Mouse (Mus musculus): Measurements from ENCODE around the gene Sgpp1. TPM values are rescaled to one million over a fixed set of nuclear protein-coding genes. Genes with fewer than 3 reads are reported as not detected.

The Sgpp1 gene
- polyA plus RNA-seq (2012) = 17.1 and 20.8 TPM in 2 replicates

DNA sequence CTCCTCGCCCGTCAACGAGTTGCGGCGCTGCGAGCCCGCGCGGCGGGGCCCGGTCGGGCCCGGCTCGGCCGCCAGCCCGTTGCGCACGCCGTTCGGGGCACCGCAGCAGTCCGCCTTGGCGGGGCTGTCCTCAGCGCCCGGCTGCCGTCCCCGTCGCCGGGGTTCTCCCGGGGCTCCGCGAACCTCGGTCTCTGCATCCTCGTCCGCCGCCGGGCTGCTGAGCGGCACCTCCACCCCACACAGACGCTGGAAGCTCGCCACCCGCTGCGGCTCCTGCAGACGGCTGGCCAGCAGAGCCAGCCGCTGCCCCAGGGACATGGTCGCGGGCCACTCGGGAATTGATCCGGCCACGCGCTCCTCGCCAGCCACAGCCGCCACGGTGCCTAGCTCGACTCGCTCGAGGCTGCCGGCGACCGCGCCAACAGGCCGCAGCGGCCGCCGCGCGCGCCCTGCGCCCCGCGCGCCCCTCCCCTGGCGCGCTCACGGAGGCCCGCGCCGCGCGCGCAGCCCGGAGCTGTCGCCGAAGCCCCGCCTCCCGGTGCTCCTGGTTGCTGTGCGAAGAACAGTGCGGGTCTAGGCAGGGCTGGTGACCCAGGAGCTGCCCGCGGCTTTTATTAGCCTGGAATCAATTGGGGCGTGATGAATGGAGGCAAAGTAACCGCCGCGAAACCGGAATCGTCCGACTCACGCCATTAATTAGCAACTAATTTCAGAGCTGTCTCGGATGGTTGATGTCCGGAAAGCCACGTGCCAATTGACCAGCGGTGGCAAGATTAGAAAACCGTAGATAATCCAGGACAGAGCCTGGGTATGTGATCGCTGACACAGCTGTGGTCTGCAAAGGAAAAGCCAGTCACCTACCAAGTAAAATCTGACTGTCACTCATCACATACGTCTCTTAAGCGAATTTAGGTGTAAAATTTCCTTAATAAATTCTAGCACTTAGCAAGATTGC lies at the start of gene Sgpp1:
TSS of gene Sgpp1 (minus strand) at position 484 of the 955 bp plus-strand sequence.
- TF ChIP-seq GATA1 (IDR thresholded peaks at IDR 0.05; ENCODE audit: low read length) = no peak

DNA sequence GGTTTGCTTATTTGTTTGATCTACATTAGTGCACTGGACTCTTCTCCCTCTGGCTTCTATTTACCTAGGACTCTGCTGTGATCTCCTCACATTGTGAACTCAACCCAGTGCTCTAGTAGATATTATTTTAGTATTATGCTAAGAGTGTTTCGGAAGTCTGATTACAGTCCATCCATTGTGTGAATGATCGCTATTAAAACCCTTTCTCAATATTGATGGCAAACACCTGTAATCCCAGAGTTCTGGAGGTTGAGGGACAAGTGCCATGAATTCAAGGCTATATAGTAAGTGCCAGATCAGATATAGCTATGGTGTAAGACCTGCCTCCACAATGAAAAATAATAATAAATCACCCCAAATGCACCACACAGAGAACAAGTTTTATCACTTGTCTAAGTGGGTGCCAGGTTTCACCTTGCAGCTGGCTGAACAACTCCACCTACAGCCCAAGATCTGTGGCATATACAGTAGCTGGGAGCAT lies 48.8 kb upstream of the Sgpp1 start:
- no peak for TF ChIP-seq GATA1 (IDR thresholded peaks at IDR 0.05; ENCODE audit: low read length)

DNA sequence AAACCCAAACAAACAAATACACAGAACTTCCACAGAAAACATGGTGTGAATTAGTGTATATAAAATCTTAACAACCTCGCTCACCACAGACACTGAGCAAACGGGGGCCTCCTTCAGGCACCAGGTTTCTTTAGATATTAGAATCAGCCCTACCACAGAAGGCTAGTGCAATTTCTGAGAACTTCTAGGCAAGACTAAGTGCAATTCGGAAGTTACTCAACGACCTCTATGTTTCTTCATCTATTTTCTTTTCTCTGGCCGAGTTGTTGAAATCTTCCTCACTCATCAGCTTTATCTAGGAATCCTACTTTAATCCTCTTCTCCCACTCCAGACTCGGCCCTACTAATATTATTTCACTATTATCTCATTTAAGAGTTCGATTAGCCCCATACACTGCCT lies 46.5 kb upstream of the Sgpp1 start:
- TF ChIP-seq GATA1 (IDR thresholded peaks at IDR 0.05; ENCODE audit: low read length) = no peak

DNA sequence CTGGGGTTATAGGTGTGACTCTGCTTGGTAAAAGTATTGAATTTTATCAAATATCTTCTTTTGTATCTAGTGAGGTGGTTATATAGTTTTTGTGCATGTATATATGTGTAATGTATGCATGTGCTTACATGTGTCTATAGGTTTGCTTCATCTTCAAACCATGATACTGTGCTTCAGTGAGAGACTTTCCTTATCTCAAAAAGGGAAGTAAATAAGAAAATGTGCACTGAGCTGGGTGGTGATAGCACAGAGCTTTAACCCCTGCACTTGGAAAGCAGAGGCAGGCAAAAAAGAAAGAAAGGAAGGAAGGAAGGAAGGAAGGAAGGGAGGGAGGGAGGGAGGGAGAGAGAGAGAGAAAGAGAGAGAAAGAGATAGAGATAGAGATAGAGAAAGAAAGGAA lies 45.9 kb upstream of the Sgpp1 start:
- TF ChIP-seq GATA1 (IDR thresholded peaks at IDR 0.05; ENCODE audit: low read length) = no peak

DNA sequence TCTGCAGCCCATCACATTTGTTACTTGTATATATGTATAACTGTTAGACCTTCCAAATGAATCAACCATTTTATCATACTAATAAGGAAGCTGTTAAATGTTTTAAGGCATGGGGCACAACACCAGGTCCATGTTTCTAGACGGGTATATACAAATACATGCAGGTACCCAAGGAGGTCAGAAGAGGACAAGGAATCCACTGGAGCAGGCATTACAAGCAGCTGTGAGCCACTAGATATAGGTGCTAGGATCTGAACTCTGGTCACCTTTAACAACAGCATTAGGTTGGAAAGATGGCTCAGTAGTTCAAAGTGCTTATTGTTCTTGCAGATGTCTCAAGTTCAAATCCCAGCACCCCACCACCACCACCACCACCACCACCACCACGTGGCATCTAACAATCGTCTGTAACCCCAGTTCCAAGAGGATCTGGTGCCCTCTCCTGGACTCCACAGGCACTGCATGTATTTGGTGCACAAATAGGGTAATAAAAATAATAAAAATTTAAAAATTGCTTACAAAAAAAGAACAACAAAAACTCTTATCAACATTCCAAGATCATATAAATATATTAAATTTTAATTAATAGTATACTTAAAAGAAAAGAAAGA lies 37.0 kb upstream of the Sgpp1 start:
- no peak for TF ChIP-seq GATA1 (IDR thresholded peaks at IDR 0.05; ENCODE audit: low read length)

DNA sequence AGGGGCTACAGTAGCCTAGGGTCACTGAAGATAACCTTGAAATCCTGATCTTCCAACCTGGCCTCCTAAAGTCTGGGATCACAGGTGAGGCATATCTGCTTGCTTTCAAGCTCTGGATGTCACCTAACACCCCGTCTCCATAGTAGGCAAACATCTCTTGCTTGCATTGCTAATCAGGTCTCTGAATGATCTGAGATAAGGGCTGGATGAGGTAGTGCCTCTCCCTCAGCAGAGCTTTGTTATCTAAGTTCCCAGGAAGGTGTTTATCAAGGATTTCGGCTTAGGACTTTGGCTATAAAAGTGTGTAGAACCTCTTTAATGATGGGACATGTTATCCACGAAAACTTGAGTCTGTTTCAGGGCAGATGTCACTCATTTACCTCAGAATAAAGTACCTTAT lies 35.9 kb upstream of the Sgpp1 start:
- peak; percentile 32 for TF ChIP-seq GATA1 (IDR thresholded peaks at IDR 0.05; ENCODE audit: low read length)

DNA sequence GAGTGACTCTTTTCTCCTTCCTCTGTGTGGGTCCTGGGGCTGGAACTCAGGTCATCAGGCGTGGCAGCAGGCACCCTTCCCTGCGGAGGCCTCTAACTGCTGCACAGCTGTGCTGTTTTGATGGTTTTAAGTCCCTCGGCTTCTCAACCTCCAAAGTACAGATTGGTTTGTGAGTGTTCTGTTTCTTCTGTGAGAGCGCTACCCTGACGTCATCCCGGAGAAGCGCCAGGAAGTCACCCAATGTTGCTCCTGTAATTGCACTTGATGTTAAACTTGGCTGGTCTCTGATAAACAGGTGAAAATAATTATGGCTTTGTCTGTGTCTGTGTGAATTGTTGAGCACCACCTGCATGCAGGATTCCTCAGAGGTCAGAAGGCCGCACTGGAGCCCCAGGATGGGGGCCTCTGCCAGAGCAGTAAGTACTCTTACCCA lies 31.4 kb upstream of the Sgpp1 start:
- no peak for TF ChIP-seq GATA1 (IDR thresholded peaks at IDR 0.05; ENCODE audit: low read length)

DNA sequence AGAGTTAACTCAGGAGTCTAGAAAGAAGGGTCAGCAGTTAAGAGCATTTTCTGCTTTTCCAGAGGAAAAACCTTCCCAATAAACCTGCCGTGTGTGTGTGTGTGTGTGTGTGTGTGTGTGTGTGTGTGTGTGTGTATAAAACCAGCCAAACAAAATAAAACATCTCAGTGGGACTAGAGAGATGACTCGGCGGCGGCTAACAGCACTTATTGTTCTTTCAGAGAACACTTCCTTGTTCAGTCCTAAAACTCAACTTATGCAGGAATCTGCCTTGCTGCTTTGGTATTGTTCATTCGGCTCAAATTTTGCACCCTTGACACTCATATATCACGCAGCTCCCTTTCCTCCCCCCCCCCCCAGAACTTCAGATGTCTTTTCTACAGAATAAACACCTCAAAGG lies 30.9 kb upstream of the Sgpp1 start:
- TF ChIP-seq GATA1 (IDR thresholded peaks at IDR 0.05; ENCODE audit: low read length) = no peak

DNA sequence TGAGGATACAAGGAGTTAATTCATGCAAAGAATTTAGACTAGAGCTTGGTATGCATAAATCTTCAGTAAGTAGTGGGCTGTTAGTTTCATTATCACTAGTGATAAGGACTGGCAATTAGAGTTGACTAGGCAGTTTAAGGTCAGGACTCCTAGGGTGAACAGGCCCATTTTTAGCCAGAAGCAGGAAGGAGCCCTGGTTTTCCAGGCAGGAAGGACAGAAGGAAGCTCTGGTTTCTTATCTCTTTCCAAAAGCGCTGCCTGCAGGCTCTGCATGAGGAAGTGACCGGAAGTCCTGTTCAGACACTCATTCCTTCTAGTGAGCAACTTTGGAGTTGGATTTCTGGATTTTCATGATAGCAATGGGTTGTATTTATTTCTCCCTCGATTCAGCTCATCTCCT lies 30.2 kb upstream of the Sgpp1 start:
- no peak for TF ChIP-seq GATA1 (IDR thresholded peaks at IDR 0.05; ENCODE audit: low read length)

DNA sequence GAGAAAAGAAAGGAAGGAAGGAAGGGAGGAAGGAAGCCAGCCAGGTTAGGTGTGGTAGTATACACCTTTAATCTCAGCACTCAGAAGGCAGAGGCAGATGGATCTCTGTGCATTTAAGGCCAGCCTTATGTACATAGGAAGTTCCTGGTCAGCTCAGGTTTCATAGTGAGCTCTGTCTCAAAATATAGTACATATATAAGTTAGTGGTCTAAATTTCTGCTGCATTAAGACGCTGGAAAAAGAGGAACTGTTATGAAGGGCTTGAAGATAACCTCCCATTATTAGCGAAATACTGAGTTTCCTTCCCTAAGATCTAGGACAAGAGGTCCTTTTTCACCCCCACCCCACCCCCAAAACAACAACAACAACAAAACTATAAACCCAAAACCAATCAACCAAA lies 20.9 kb upstream of the Sgpp1 start:
- no peak for TF ChIP-seq GATA1 (IDR thresholded peaks at IDR 0.05; ENCODE audit: low read length)

DNA sequence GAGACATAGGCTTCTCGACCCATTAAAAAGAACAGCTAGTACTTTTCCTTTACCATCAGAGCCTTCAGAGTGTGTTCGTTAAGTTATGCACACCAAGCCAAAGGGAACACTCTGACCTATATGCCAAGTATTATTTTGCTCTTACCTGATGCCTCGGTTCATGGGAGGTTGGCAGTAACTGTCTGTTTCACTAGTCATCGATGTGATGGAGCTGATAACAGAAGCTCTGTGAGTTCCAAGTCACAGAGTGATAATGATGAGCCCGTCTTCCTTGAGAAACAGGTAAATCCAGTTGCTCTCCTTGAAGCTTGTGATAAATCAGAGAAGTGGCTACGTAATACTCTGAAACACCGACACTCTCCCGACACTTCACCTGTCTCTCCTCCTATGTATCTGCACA lies 18.2 kb upstream of the Sgpp1 start:
- TF ChIP-seq GATA1 (IDR thresholded peaks at IDR 0.05; ENCODE audit: low read length) = no peak

DNA sequence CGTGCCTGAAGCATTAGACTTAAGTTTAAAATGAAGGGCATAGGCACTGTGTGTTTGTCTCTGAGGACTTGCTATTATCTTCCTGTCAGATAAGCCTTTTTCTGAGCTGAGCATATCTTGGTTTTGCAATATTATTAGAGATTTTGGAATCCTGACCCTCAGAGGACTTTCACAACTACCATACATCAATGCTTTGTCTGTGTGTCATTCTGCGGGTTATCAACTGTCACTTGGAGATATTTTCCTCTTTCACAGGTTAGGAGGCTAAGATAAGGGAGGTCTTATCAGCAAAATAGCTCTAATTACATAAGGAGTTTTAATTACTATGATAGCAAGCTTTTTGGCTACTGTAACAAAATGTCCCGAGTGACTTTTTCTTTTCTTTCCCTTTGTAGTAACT lies 16.5 kb upstream of the Sgpp1 start:
- no peak for TF ChIP-seq GATA1 (IDR thresholded peaks at IDR 0.05; ENCODE audit: low read length)

DNA sequence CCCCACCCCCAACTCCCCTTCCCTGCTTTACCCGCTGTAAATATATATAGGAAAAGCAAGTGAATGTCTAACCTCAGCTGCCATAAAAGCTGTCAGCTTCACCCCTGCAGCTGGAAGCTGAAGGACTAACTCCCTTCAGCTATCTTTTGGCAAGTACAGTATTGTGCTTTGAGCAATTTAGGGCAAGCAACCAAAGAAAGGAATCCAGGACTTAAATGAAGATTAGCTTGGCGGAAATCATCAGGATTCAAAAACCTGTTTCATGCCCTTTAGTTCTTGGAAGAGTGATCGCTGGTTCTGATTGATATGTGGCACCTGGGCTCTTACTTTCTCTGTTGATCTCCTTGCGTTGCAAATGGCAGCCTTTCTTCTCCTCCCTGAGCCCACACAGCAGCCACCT lies 13.0 kb upstream of the Sgpp1 start:
- TF ChIP-seq GATA1 (IDR thresholded peaks at IDR 0.05; ENCODE audit: low read length) = no peak

DNA sequence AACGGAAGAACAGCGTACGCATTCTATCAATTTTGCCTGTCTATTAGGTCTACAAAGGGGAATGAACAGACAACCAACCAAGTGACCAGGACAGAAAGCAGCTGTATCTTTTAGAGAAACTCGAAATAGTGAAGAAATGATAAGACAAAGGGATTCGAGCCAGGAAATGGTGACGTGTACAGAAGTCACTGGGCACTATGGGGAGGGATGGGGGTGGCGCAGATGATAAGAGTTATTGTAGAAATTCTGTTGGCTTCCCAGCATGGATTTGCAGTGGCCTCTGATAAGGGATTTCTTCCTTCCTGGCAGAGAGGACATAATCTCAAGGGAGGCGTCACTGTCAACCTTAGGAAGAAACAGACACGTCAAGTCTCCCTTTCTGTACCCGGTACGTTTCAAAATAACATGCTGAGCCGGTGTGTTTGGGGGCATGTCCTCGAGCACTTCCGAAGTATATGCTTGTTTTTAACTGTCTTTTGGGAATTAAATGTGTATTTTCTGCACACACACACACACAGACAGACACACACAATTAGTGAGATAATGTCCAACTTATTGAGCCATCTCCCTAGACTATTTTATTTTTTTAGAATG lies 10.3 kb upstream of the Sgpp1 start:
- TF ChIP-seq GATA1 (IDR thresholded peaks at IDR 0.05; ENCODE audit: low read length) = peak; percentile 47

DNA sequence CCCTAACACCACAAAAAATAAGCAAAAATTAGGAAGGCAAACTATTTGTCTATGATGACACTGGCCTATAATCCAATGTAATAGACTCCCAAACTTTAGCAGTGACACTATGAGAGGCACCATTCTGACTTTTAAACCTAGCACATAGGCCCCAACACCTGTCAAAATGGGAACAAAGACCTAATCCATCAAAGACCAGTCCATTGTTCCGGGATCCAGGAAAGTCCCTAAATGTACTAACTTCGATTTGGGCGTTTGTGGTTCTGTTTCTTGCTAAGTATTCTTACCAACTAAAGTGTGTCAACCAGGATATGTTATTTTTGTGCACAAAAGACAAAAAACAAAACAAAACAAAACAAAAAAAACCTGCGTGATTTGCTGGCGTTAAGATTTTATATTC lies 6.6 kb upstream of the Sgpp1 start:
- TF ChIP-seq GATA1 (IDR thresholded peaks at IDR 0.05; ENCODE audit: low read length) = no peak

DNA sequence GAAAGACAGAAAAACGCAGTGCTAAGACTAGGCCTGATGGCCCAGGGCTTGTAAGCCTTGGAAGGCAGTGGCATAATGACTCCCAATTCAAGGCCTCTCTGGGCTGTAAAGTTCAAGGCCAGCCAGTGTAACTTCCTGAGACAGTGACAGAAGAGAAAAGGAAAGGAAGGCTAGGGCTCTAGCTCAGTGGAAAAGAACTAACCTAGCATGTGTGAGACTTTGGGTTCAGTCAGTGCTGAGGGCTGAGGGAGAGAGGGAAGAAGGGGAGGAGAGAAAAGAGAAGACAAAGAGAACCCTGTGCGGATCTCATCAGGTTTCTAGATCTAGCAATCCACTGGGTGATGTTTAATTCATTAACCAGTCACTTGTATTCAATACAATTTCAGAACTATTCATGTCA lies 5.7 kb upstream of the Sgpp1 start:
- TF ChIP-seq GATA1 (IDR thresholded peaks at IDR 0.05; ENCODE audit: low read length) = no peak

Measured in G1E-ER4 (cell line).